Mouse (Mus musculus) brown adipose tissue, adult 24 weeks (tissue): ENCODE results near the gene Apopt1. TPM values are rescaled to one million over a fixed set of nuclear protein-coding genes. Genes with fewer than 3 reads are reported as not detected.

Experiments used
- H3K27ac ChIP-seq: fragments of 200-500 bp; replicated peaks from 2 replicates; pipeline ENCODE4 v1.5.1; 2012; ENCODE audit warnings: low read depth, mild to moderate bottlenecking, low read length
- H3K4me1 ChIP-seq: fragments of 200-500 bp; 2 replicates; pipeline ENCODE4 v1.6.1; 2012; ENCODE audit warnings: low read length, mixed read lengths; ENCODE audit not compliant: control insufficient read depth, insufficient read depth, insufficient read length
- H3K4me3 ChIP-seq: fragments of 200-500 bp; 2 replicates; pipeline ENCODE4 v1.5.1; 2012; ENCODE audit warnings: low read depth, mild to moderate bottlenecking, low read length, moderate library complexity; ENCODE audit not compliant: insufficient read depth
- polyA plus RNA-seq: library from polyadenylated mRNA; stranded (reverse); fragments of >200 nt; gene quantifications from 2 replicates; pipeline ENCODE4 v1.2.4, GENCODE M21; 2012; ENCODE audit not compliant: missing spikeins, insufficient read depth, insufficient read length

The Apopt1 gene
- polyA plus RNA-seq, 1 experiment = 134 TPM

- Histone ChIP-seq H3K4me1 (peaks cover 15% of the 10 kb centered on the region), H3K27ac (peak overlapping the region; percentile 35)
These were observed 37.1 kb upstream of the Apopt1 start for GRCm38 (mm10) chr12:111675797-111676580.

GRCm38 (mm10) chr12:111677421-111677820, 35.6 kb upstream of the Apopt1 start:
- H3K4me1 ChIP-seq = peaks cover 16% of the 10 kb centered on the region
- H3K4me3 ChIP-seq = peak overlapping the region; percentile 81
- H3K27ac ChIP-seq = peak overlapping the region; percentile 66

More at GRCm38 (mm10) chr12:111675797-111676580, 37.1 kb upstream of the Apopt1 start:
- H3K4me3 ChIP-seq = no peak overlapping the region

GRCm38 (mm10) chr12:111677882-111678669, 35.0 kb upstream of the Apopt1 start, which contains the start of gene Trmt61a:
Gene Trmt61a (plus strand): TSS chr12:111678105.
- peak within 1 kb of the TSS; percentile 66 for H3K27ac ChIP-seq
- H3K4me3 ChIP-seq = peak within 1 kb of the TSS; percentile 81
- peaks cover 15% of the 10 kb centered on the region for H3K4me1 ChIP-seq

- Histone ChIP-seq H3K4me1 (peaks cover 15% of the 10 kb centered on the region), H3K4me3 (peak overlapping the region; percentile 81), H3K27ac (no peak overlapping the region)
These were observed 34.5 kb upstream of the Apopt1 start for GRCm38 (mm10) chr12:111678670-111678933.

- no peak overlapping the region for H3K27ac ChIP-seq
- peak overlapping the region; percentile 81 for H3K4me3 ChIP-seq
- peaks cover 15% of the 10 kb centered on the region for H3K4me1 ChIP-seq
These were observed 34.1 kb upstream of the Apopt1 start for GRCm38 (mm10) chr12:111678997-111679396.

GRCm38 (mm10) chr12:111680661-111681060, 32.4 kb upstream of the Apopt1 start:
- Histone ChIP-seq H3K27ac (no peak overlapping the region), H3K4me1 (peaks cover 15% of the 10 kb centered on the region), H3K4me3 (no peak overlapping the region)

- Histone ChIP-seq H3K4me3 (no peak overlapping the region), H3K27ac (0 out of 2 replicates have a peak overlapping the region, but pooled peaks have one; percentile 5)
These were observed 31.8 kb upstream of the Apopt1 start for GRCm38 (mm10) chr12:111681305-111681704.

GRCm38 (mm10) chr12:111682003-111682402, 31.1 kb upstream of the Apopt1 start:
- no peak overlapping the region for H3K4me3 ChIP-seq
- H3K4me1 ChIP-seq = peaks cover 14% of the 10 kb centered on the region
- 0 out of 2 replicates have a peak overlapping the region, but pooled peaks have one; percentile 5 for H3K27ac ChIP-seq

More at GRCm38 (mm10) chr12:111681305-111681704, 31.8 kb upstream of the Apopt1 start:
- H3K4me1 ChIP-seq = peaks cover 15% of the 10 kb centered on the region

GRCm38 (mm10) chr12:111682806-111683205, 30.3 kb upstream of the Apopt1 start:
- Histone ChIP-seq H3K27ac (no peak overlapping the region), H3K4me1 (peaks cover 10% of the 10 kb centered on the region), H3K4me3 (no peak overlapping the region)

GRCm38 (mm10) chr12:111686390-111686789, 26.7 kb upstream of the Apopt1 start:
- Histone ChIP-seq H3K4me1 (peaks cover 14% of the 10 kb centered on the region), H3K4me3 (no peak overlapping the region), H3K27ac (no peak overlapping the region)

- Histone ChIP-seq H3K27ac (peak overlapping the region; percentile 74), H3K4me3 (no peak overlapping the region), H3K4me1 (peaks cover 11% of the 10 kb centered on the region)
These were observed 25.6 kb upstream of the Apopt1 start for GRCm38 (mm10) chr12:111687350-111688068.

- Histone ChIP-seq H3K27ac (peak overlapping the region; percentile 71), H3K4me3 (no peak overlapping the region)
These were observed 25.0 kb upstream of the Apopt1 start for GRCm38 (mm10) chr12:111688069-111688428.

GRCm38 (mm10) chr12:111689426-111689825, 23.6 kb upstream of the Apopt1 start:
- H3K4me3 ChIP-seq = no peak overlapping the region
- peaks cover 21% of the 10 kb centered on the region for H3K4me1 ChIP-seq
- H3K27ac ChIP-seq = no peak overlapping the region

More at GRCm38 (mm10) chr12:111688069-111688428, 25.0 kb upstream of the Apopt1 start:
- peaks cover 11% of the 10 kb centered on the region for H3K4me1 ChIP-seq

- Histone ChIP-seq H3K27ac (peak overlapping the region; percentile 8), H3K4me3 (no peak overlapping the region), H3K4me1 (peaks cover 27% of the 10 kb centered on the region)
These were observed 21.7 kb upstream of the Apopt1 start for GRCm38 (mm10) chr12:111691346-111691872.

GRCm38 (mm10) chr12:111692899-111693298, 20.2 kb upstream of the Apopt1 start:
- no peak overlapping the region for H3K4me3 ChIP-seq
- H3K4me1 ChIP-seq = peaks cover 29% of the 10 kb centered on the region
- H3K27ac ChIP-seq = no peak overlapping the region
